Mouse (Mus musculus): ENCODE data around the gene Trim2. TPM values are rescaled to one million over a fixed set of nuclear protein-coding genes. Genes with fewer than 3 reads are reported as not detected.
A peak's percentile ranks its signal among the peaks of the same experiment; 100 is the strongest.

Gene Trim2
- polyA plus RNA-seq, 1 experiment from 2014 or later = 38.2 TPM

DNA sequence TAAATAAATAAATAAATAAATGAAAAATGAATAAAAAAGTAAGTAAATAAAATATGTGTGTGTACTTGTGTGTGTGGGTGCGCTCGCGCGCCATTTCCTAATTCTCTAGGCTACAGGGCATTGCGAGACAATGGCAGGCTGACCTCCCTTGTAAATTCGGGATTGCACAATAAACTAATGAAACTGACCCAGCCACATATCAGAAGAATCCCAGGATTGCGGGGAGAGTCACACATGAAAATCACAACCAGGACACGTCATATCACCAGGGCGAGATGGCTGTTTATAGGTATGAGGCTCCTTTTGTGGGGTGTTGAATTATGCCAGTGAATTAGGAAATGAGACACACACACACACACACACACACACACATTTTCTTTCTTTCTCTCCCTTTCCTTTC is 107.2 kb downstream of the Trim2 start:
- Histone ChIP-seq H3K9me3 (no peaks in the 10 kb centered on the region), H3K4me1 (no peaks in the 10 kb centered on the region), H3K27ac (no peak overlapping the region), H3K36me3 (0 out of 2 replicates have a peak, but pooled peaks cover 5% of the 10 kb centered on the region), H3K27me3 (no peaks in the 10 kb centered on the region), H3K9ac (no peak overlapping the region), H3K4me2 (replicated peaks) (no peak overlapping the region), H3K4me3 (no peak overlapping the region)
- no peak for ATAC-seq (ENCODE audit: insufficient number of reproducible peaks, insufficient read depth, low FRiP score, low TSS enrichment)
- whole genome bisulfite sequencing = 95% methylated on average over 9 of the region's 9 CpGs

DNA sequence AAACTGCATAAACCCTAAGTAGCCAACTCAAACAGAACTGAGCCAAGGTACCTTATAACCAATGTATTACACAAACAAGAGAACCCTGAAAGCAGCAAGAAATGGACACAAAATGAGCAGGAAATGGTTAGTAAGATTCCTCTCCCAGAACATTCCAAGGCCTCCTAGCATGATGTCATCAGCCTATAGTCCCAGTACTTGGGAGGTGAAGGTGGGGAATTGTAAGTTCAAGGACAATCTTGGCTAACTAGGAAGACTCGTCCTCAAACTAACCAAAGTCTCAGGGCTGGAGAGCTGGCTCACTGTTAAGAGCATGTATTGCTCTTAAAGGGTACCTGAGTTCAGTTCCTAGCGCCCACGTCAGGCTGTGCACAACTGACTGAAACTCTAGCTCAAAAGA is 108.4 kb downstream of the Trim2 start:
- no peaks in the 10 kb centered on the region for H3K9me3 ChIP-seq
- no peak overlapping the region for H3K9ac ChIP-seq
- no peak for ATAC-seq (ENCODE audit: insufficient number of reproducible peaks, insufficient read depth, low FRiP score, low TSS enrichment)
- H3K27ac ChIP-seq = no peak overlapping the region
- no peak overlapping the region for H3K4me2 ChIP-seq (replicated peaks)
- WGBS = 92% methylated on average over 3 of the region's 3 CpGs
- H3K4me1 ChIP-seq = no peaks in the 10 kb centered on the region
- no peaks in the 10 kb centered on the region for H3K27me3 ChIP-seq
- 0 out of 2 replicates have a peak, but pooled peaks cover 4% of the 10 kb centered on the region for H3K36me3 ChIP-seq
- H3K4me3 ChIP-seq = no peak overlapping the region

DNA sequence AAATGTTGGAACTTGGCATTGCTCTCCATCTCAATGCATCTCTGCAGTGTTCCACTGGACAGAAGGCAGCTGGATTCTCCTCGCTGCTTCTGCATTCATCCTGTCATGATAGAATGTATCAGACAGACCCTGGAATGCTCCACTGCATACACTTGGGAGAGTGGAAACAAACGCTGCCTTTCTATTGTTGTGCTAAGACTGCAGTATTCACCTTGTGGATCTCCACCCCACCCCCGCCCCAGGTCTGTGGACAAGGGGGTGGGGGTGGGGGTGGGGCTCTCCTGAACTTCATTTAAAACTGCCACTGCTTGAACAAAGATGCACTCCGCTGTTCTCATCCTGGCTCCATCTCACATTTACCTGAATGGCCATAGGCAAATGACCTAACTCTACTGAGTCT is 112.8 kb downstream of the Trim2 start:
- Histone ChIP-seq H3K9ac (no peak overlapping the region), H3K27ac (no peak overlapping the region), H3K27me3 (peaks cover 7% of the 10 kb centered on the region; the same call in 1 of the 2 replicates), H3K36me3 (0 out of 2 replicates have a peak, but pooled peaks cover 7% of the 10 kb centered on the region), H3K4me1 (peaks cover 15% of the 10 kb centered on the region; the same call in 1 of the 2 replicates), H3K9me3 (no peaks in the 10 kb centered on the region), H3K4me3 (no peak overlapping the region), H3K4me2 (replicated peaks) (no peak overlapping the region)
- ATAC-seq (ENCODE audit: insufficient number of reproducible peaks, insufficient read depth, low FRiP score, low TSS enrichment) = no peak
- 55% methylated on average over 4 of the region's 4 CpGs for WGBS

DNA sequence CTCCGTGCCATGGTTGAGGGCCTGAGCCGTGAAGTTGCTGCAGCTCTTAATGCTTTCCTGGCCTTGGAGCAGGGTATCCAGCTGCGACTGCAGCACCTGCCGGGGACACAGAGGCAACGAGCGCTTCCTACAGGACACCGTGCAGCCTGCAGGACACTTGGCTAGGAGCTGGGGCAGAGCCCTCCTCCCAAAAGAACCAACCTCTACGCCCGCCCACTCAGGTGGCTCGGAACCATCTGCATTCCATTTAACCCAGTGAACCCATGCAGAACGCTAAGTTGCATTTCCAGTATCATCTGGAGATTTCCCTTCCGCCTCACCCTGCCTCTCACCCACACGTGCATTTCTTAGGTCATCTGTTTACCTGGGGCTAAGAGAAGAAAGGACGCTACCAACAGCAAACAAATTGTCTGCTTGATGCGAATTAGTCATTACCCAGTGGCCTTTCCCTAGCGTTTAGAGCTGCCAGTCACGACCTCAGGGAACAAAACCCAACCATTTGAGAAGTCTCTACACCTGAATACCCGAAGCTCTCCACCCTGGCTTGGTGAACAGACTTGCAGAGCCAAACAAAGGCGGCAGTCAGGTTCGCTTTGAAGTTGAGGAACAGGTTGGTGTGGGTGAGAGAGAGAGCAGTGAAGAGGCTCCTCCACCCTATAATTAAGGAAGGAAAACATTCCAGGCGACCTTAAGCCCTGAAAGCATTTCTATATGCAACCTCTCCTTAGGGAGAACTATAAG is 115.4 kb downstream of the Trim2 start:
- 0 out of 2 replicates have a peak, but pooled peaks cover 3% of the 10 kb centered on the region for H3K36me3 ChIP-seq
- H3K27me3 ChIP-seq = peaks cover 7% of the 10 kb centered on the region; the same call in 1 of the 2 replicates
- ATAC-seq (ENCODE audit: insufficient number of reproducible peaks, insufficient read depth, low FRiP score, low TSS enrichment) = peak; percentile 61; the same call in 1 of the 2 replicates
- H3K9me3 ChIP-seq = no peaks in the 10 kb centered on the region
- no peak overlapping the region for H3K9ac ChIP-seq
- peaks cover 15% of the 10 kb centered on the region; the same call in 1 of the 2 replicates for H3K4me1 ChIP-seq
- H3K27ac ChIP-seq = 0 out of 2 replicates have a peak overlapping the region, but pooled peaks have one; percentile 5
- WGBS = 35% methylated on average over 21 of the region's 21 CpGs
- peak overlapping the region; percentile 30 for H3K4me3 ChIP-seq
- H3K4me2 ChIP-seq (replicated peaks) = peak overlapping the region; percentile 48

DNA sequence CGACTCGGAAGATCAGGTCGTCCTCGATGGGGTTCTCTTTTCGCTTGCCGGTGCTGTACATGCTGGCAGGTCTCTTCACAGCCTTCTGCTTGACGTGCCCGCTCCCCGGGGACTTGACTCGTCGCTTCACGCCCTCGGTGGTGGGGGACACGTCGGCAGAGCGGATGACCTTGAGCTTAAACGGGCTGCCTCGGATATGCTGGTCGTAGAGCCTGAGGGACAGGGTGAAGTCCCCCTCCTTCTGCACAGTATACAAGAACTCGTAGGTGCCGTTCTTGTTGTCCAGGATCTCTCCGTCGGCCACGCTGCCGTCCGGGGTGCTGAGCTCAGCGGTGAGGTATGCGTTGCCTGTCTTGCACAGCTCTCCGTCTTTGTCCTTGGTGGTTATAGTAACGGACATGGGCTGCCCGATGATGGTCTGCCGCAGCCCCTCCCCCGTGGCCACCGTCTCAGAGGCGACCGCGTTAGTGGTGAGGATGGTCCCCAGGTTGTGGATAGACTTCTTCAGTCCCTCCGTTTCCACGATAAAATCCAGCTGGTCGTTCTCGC is 116.1 kb downstream of the Trim2 start:
- Histone ChIP-seq H3K27me3 (peaks cover 7% of the 10 kb centered on the region; the same call in 1 of the 2 replicates), H3K9me3 (no peaks in the 10 kb centered on the region), H3K27ac (no peak overlapping the region), H3K36me3 (0 out of 2 replicates have a peak, but pooled peaks cover 3% of the 10 kb centered on the region), H3K4me2 (replicated peaks) (peak overlapping the region; percentile 48), H3K4me1 (peaks cover 15% of the 10 kb centered on the region; the same call in 1 of the 2 replicates), H3K9ac (no peak overlapping the region), H3K4me3 (peak overlapping the region; percentile 30)
- 14% methylated on average over 41 of the region's 41 CpGs for WGBS
- no peak for ATAC-seq (ENCODE audit: insufficient number of reproducible peaks, insufficient read depth, low FRiP score, low TSS enrichment)

DNA sequence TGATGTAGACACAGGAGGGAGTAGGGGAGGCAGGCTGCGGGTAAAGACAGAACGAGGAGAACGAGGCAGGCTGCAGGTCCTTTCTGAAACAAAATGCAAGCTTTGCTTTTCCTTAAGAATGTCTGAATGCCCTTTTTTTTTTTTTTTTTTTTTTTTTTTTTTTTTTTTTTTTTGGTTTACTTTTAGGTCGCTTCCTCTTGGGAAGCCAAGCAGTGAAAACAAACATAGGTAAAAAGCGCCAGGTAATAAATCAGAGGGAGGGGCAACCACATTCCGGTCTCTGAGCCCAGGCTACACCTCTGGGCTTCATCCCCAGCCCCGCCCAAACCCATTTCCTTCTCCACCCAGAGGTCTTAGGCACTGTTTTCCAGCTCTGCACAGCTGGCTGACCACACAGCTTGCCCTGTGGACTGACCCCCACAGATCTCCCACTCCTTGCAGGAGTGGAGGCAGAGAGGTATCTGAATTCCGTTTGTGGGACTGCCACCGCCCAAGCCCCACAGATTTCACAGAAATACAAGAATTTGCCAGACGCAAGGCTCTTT is 117.0 kb downstream of the Trim2 start:
- Histone ChIP-seq H3K9me3 (no peaks in the 10 kb centered on the region), H3K27ac (no peak overlapping the region), H3K4me1 (peaks cover 15% of the 10 kb centered on the region; the same call in 1 of the 2 replicates), H3K4me2 (replicated peaks) (peak overlapping the region; percentile 48), H3K9ac (no peak overlapping the region), H3K36me3 (0 out of 2 replicates have a peak, but pooled peaks cover 3% of the 10 kb centered on the region), H3K27me3 (peaks cover 7% of the 10 kb centered on the region; the same call in 1 of the 2 replicates), H3K4me3 (peak overlapping the region; percentile 30)
- ATAC-seq (ENCODE audit: insufficient number of reproducible peaks, insufficient read depth, low FRiP score, low TSS enrichment) = no peak
- 33% methylated on average over 10 of the region's 10 CpGs for WGBS

DNA sequence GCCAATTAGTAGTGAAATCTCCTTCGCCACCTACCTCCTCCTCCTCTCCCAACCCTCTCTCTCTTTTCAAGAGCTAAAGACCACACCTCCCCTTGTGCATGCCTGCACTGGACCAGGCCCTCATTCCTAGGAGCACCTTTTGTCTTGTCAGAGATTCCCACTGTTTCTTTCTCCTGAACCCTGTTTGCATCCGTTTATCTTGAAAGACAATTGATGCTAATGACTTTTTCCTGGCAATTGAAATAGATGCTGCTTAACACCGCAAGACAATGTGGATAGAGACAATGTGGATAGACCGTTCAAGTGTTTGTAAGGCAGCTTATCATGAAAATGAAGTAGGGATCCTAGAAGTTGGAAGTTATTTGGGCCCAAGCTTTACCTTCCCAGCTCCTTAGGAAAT is 125.0 kb downstream of the Trim2 start:
- no peak for ATAC-seq (ENCODE audit: insufficient number of reproducible peaks, insufficient read depth, low FRiP score, low TSS enrichment)
- Histone ChIP-seq H3K4me2 (replicated peaks) (no peak overlapping the region), H3K4me1 (no peaks in the 10 kb centered on the region), H3K4me3 (no peak overlapping the region), H3K9me3 (no peaks in the 10 kb centered on the region), H3K27me3 (no peaks in the 10 kb centered on the region), H3K9ac (no peak overlapping the region), H3K36me3 (peaks cover 2% of the 10 kb centered on the region; the same call in 1 of the 2 replicates), H3K27ac (no peak overlapping the region)
- WGBS = 40% methylated on average over 4 of the region's 4 CpGs

DNA sequence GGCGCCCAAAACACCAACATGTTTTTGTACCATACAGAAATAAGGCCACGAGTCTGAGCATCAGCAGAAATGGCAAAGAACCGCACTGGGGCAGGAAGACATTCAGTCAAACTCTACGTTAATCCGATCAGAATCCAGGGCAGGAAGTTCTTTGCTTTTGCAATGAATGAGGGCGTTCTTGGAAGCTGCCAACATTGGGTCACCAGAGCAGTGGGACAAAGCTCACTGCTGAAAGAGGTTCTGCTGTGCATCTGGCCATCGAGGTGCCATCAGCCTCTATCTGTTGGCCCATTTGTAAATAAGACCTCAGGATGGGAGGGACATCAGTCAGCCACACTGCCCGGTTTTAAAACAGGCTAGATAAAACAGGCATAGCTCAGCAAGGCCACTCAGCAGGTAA is 125.6 kb downstream of the Trim2 start:
- no peak overlapping the region for H3K9ac ChIP-seq
- H3K27ac ChIP-seq = no peak overlapping the region
- H3K4me2 ChIP-seq (replicated peaks) = no peak overlapping the region
- H3K4me3 ChIP-seq = no peak overlapping the region
- no peaks in the 10 kb centered on the region for H3K9me3 ChIP-seq
- no peak for ATAC-seq (ENCODE audit: insufficient number of reproducible peaks, insufficient read depth, low FRiP score, low TSS enrichment)
- H3K36me3 ChIP-seq = peaks cover 5% of the 10 kb centered on the region; the same call in 1 of the 2 replicates
- WGBS = 36% methylated on average over 8 of the region's 8 CpGs
- H3K4me1 ChIP-seq = no peaks in the 10 kb centered on the region
- no peaks in the 10 kb centered on the region for H3K27me3 ChIP-seq

DNA sequence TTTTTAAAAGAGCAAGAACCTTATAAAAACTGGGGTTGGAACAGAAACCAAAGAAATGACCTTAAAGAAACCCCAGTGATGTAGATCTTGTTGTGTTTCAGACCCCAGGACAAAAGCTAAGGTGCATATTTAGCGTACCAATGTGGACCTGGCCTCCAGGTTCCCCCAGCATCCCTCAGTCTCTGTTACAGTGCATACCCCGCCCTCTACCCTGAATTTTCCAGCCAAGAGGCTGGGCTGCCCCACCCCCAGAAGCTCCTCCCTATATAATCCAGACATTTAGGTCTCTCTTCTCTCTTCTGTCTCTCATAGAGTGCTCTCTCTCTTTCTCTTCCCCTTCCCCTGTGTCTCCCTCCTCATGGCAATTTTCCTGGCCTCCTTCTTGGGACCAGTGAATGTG is 126.4 kb downstream of the Trim2 start:
- H3K36me3 ChIP-seq = peaks cover 5% of the 10 kb centered on the region; the same call in 1 of the 2 replicates
- no peak overlapping the region for H3K4me2 ChIP-seq (replicated peaks)
- no peak for ATAC-seq (ENCODE audit: insufficient number of reproducible peaks, insufficient read depth, low FRiP score, low TSS enrichment)
- no peak overlapping the region for H3K4me3 ChIP-seq
- H3K9ac ChIP-seq = no peak overlapping the region
- no peaks in the 10 kb centered on the region for H3K4me1 ChIP-seq
- no peaks in the 10 kb centered on the region for H3K9me3 ChIP-seq
- no peak overlapping the region for H3K27ac ChIP-seq
- no peaks in the 10 kb centered on the region for H3K27me3 ChIP-seq
- 64% methylated on average over 2 of the region's 2 CpGs for WGBS

DNA sequence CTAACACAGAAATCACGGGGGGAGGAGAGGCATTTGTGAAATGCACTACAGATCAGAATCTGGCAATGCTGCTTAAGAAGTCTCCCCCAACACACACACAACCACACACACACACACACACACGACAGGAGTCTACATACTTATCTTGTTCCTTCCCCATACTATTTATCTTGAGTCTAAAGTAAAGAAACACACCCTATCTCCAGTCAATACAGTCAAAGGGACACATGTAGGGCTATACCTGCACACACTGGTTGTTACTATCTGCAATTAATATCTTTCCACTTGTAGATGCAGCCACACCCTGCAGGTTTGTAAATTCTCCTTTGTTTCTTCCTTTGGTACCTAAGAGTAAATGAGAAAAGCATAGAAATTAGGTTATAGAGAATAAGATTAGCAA is 128.8 kb downstream of the Trim2 start:
- no peaks in the 10 kb centered on the region for H3K4me1 ChIP-seq

DNA sequence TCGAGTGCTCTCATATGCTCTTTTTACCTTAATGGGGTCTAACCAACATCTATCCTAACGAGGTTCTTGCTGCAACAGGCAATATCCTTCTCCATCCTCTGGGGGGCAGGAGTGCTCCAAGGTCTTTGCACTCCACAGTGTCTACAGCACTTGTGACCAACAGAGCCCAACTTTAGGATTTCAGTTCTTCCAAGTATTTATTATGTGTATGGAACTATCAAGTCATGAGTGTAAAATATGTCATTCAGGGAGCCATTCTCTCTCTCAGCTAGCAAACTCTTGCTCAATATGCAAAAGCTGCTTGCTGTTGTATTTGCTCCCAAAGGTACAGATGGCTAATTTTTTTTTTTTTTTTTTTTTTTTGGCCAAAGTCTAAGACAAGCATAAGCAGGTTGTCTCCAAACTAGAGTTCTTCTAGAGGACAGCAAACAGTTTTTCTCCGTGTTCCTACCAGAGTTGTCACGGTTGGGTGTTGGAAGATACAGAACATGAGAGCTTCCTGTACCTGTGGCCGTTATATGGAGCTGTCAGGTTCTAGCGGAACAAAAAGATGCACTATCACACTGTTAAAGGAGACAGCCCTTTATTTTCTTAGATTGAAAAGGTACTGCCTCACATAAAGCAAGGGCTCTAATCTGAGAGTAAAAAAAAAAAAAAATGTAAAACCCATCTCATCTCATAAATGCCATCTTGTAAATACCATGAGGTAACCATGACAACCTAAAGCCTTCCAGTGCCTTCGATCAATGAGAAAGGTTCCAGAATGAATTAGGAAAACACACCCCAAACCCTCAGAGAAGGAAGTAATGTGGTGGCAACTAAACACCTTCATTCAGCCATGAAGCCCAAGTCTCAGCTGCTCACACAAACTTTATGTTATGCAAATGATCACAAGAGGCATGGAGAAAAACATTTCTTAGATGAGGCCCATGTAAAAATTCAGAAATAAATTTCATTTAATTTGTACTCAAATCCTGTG is 131.1 kb downstream of the Trim2 start:
- H3K9me3 ChIP-seq = no peaks in the 10 kb centered on the region
- H3K27me3 ChIP-seq = no peaks in the 10 kb centered on the region
- no peak overlapping the region for H3K4me2 ChIP-seq (replicated peaks)
- 58% methylated on average over 7 of the region's 7 CpGs for WGBS
- no peaks in the 10 kb centered on the region for H3K4me1 ChIP-seq
- H3K27ac ChIP-seq = no peak overlapping the region
- H3K4me3 ChIP-seq = no peak overlapping the region
- ATAC-seq (ENCODE audit: insufficient number of reproducible peaks, insufficient read depth, low FRiP score, low TSS enrichment) = no peak
- H3K9ac ChIP-seq = no peak overlapping the region
- peaks cover 7% of the 10 kb centered on the region; the same call in 1 of the 2 replicates for H3K36me3 ChIP-seq

More for the DNA sequence above, 128.8 kb downstream of the Trim2 start:
- Histone ChIP-seq H3K4me3 (no peak overlapping the region), H3K36me3 (peaks cover 5% of the 10 kb centered on the region; the same call in 1 of the 2 replicates), H3K9me3 (no peaks in the 10 kb centered on the region), H3K9ac (no peak overlapping the region), H3K27ac (no peak overlapping the region), H3K4me2 (replicated peaks) (no peak overlapping the region), H3K27me3 (no peaks in the 10 kb centered on the region)
- no peak for ATAC-seq (ENCODE audit: insufficient number of reproducible peaks, insufficient read depth, low FRiP score, low TSS enrichment)
- WGBS = 86% methylated on average over 2 of the region's 2 CpGs

Data from embryonic facial prominence, embryonic 12.5 days (tissue).